Comparison of ENCODE assay signal across 25 mouse cellular contexts in the genomic region with DNA sequence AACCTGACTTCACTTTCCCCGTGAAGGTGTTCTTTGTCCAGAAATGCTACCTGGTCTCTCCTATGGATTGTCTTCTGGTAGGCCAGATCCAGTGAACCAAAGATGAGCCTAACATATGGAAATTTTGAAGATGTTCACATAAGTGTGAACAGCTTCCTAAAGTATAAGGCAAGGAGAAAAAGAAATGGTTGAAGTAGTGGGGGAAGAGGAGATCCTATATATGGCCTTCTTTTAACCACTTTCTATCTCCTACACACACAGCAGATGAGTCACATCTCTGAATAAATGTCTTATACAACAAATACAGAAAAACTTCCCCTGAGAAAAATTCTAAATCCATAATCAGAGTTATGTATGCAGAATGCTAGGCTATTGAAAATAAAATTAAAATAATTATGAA. TPM values are rescaled to one million over a fixed set of nuclear protein-coding genes. Genes with fewer than 3 reads are reported as not detected.
A peak's percentile ranks its signal among the peaks of the same experiment; 100 is the strongest.
DNase-seq lines count a peak whose midpoint lies in the region; ATAC-seq lines count a peak whose summit lies in the region.
"Had no signal": no experiment of that assay in that cellular context is flagged by ENCODE, and none has a peak within 500 bp of the region (broad histone marks: within the 10 kb centered on the region; RNA-seq: fewer than 3 reads in every experiment).

No protein-coding gene starts in this region.

- H3K4me3 ChIP-seq in midbrain, embryonic 11.5 days (ENCODE audit: low read depth, low read length): no peak overlapping the region
- no peak overlapping the region for H3K4me3 ChIP-seq in midbrain, embryonic 16.5 days (ENCODE audit: low read depth, low read length)
- H3K4me3 ChIP-seq: embryonic facial prominence, embryonic 10.5 days; embryonic facial prominence, embryonic 12.5 days; forebrain, embryonic 13.5 days; forebrain, embryonic 15.5 days had no signal

- ATAC-seq in frontal cortex, adult (ENCODE audit: low TSS enrichment): peak; percentile 97
- no peak for ATAC-seq in midbrain, embryonic 11.5 days (ENCODE audit: low FRiP score)
- ATAC-seq in midbrain, embryonic 16.5 days: no peak
- ATAC-seq: activated CD4-positive, CD25-positive, alpha-beta regulatory T cell, adult 4 months; CD4-positive, CD25-positive, alpha-beta regulatory T cell, adult 4 months; forebrain, embryonic 13.5 days; forebrain, embryonic 15.5 days; Patski had no signal

- DNase-seq in frontal cortex, postnatal 25 days (ENCODE audit: low spot score in 2 of 2): no peak
- peak; percentile 14 for DNase-seq in midbrain, embryonic 11.5 days (ENCODE audit: low spot score, missing footprints)
- peak; percentile 60 for DNase-seq in brain, adult 2 months (ENCODE audit: low read depth, low spot score)
- DNase-seq in telencephalon, adult 2 months (ENCODE audit: low read depth, low spot score): peak; percentile 77
- no peak for DNase-seq in thymus, postnatal 14 days
- DNase-seq: adrenal gland, adult 8-10 months; adrenal gland, postnatal 14 days; adrenal gland, postnatal 36 days; B cell, adult 2 months; cerebellum, adult 11 months; cerebellum, adult 18-20 months; cerebellum, adult 8-10 months; cerebellum, adult 9-11 months; cerebellum, postnatal 36 days had no signal

- no peak overlapping the region for H3K27ac ChIP-seq in midbrain, embryonic 11.5 days (ENCODE audit: low read depth, low read length)
- H3K27ac ChIP-seq in midbrain, embryonic 16.5 days (ENCODE audit: low read length): no peak overlapping the region
- H3K27ac ChIP-seq: embryonic facial prominence, embryonic 10.5 days; embryonic facial prominence, embryonic 12.5 days; forebrain, embryonic 13.5 days; forebrain, embryonic 15.5 days had no signal

- no peaks in the 10 kb centered on the region for H3K27me3 ChIP-seq in midbrain, embryonic 11.5 days (ENCODE audit: control insufficient read depth, insufficient read depth, low read length)
- H3K27me3 ChIP-seq in midbrain, embryonic 16.5 days (ENCODE audit: control insufficient read depth, insufficient read depth, low read depth, low read length): no peaks in the 10 kb centered on the region
- H3K27me3 ChIP-seq: CH12.LX; embryonic facial prominence, embryonic 12.5 days; forebrain, embryonic 13.5 days; forebrain, embryonic 15.5 days had no signal

- no peak overlapping the region for H3K9ac ChIP-seq in midbrain, embryonic 11.5 days (ENCODE audit: low read length)
- H3K9ac ChIP-seq in midbrain, embryonic 16.5 days (ENCODE audit: low read depth, low read length): no peak overlapping the region
- H3K9ac ChIP-seq: embryonic facial prominence, embryonic 12.5 days; forebrain, embryonic 13.5 days; forebrain, embryonic 15.5 days had no signal

- no peak overlapping the region for H3K4me2 ChIP-seq in midbrain, embryonic 11.5 days
- no peak overlapping the region for H3K4me2 ChIP-seq in midbrain, embryonic 16.5 days (ENCODE audit: low read length)
- H3K4me2 ChIP-seq: embryonic facial prominence, embryonic 12.5 days; forebrain, embryonic 13.5 days; forebrain, embryonic 15.5 days had no signal

- H3K9me3 ChIP-seq in midbrain, embryonic 11.5 days (ENCODE audit: control insufficient read depth, low read length): no peaks in the 10 kb centered on the region
- H3K9me3 ChIP-seq in midbrain, embryonic 16.5 days (replicated peaks; ENCODE audit: control insufficient read depth, low read length, poor library complexity, severe bottlenecking): no peaks in the 10 kb centered on the region
- H3K9me3 ChIP-seq: embryonic facial prominence, embryonic 10.5 days; embryonic facial prominence, embryonic 12.5 days; forebrain, embryonic 13.5 days; forebrain, embryonic 15.5 days; G1E had no signal

- 100% methylated on average over 1 of the region's 1 CpGs for WGBS in midbrain, embryonic 11.5 days
- 91% methylated on average over 1 of the region's 1 CpGs for WGBS in midbrain, embryonic 16.5 days

- H3K36me3 ChIP-seq in midbrain, embryonic 11.5 days (ENCODE audit: control insufficient read depth, insufficient read depth, low read length): no peaks in the 10 kb centered on the region
- no peaks in the 10 kb centered on the region for H3K36me3 ChIP-seq in midbrain, embryonic 16.5 days (ENCODE audit: control insufficient read depth, insufficient read depth, low read length)
- H3K36me3 ChIP-seq: embryonic facial prominence, embryonic 10.5 days; embryonic facial prominence, embryonic 12.5 days; forebrain, embryonic 15.5 days; G1E had no signal

- no peaks in the 10 kb centered on the region for H3K4me1 ChIP-seq in midbrain, embryonic 11.5 days (ENCODE audit: control insufficient read depth, insufficient read depth, low read length)
- no peaks in the 10 kb centered on the region for H3K4me1 ChIP-seq in midbrain, embryonic 16.5 days (ENCODE audit: control insufficient read depth, insufficient read depth, low read length)
- H3K4me1 ChIP-seq: embryonic facial prominence, embryonic 10.5 days; embryonic facial prominence, embryonic 12.5 days; forebrain, embryonic 13.5 days; forebrain, embryonic 15.5 days had no signal

RNA-seq across cellular contexts. Expression of gene Rnls, which starts 52.0 kb away (rescaled TPM):
- 7.5 and 9.2 TPM in 2 replicates for polyA plus RNA-seq in midbrain, embryonic 11.5 days (2014; fragmentation: Nextera tagmentation; extraction: Ambion mirVana)
- 10.1 and 10.9 TPM in 2 replicates for polyA plus RNA-seq in midbrain, embryonic 16.5 days (2015; fragmentation: Nextera tagmentation; extraction: Ambion mirVana)
- polyA plus RNA-seq: G1E, Patski had no signal

Comparison
In these comparisons a context has a peak if more than half of its experiments do, and no peak if none do; other contexts are left out.
1. DNase-seq: peak in midbrain, embryonic 11.5 days (single experiment), brain, adult 2 months (single experiment) and telencephalon, adult 2 months (single experiment); none in frontal cortex, postnatal 25 days (0 of 2) and thymus, postnatal 14 days (single experiment).